Comparison of ENCODE assay signal across 17 mouse cellular contexts in genomic region chr3:116094886-116095285, GRCm38 (mm10). TPM values are rescaled to one million over a fixed set of nuclear protein-coding genes. Genes with fewer than 3 reads are reported as not detected.
"Had no signal": no experiment of that assay in that cellular context is flagged by ENCODE, and none has a peak within 500 bp of the region (broad histone marks: within the 10 kb centered on the region; RNA-seq: fewer than 3 reads in every experiment).

No protein-coding gene starts in this region.

- H3K9me3 ChIP-seq: midbrain, embryonic 15.5 days; stomach, embryonic 15.5 days had no signal

- H3K27me3 ChIP-seq: megakaryocyte, embryonic 14.5 days; midbrain, embryonic 13.5 days; midbrain, embryonic 15.5 days; neural tube, embryonic 12.5 days; stomach, embryonic 15.5 days had no signal

- H3K4me3 ChIP-seq: megakaryocyte, embryonic 14.5 days; midbrain, embryonic 13.5 days; midbrain, embryonic 15.5 days; neural tube, embryonic 12.5 days; stomach, embryonic 15.5 days had no signal

- H3K9ac ChIP-seq: liver, postnatal 0 days; midbrain, embryonic 13.5 days; midbrain, embryonic 15.5 days; neural tube, embryonic 12.5 days; stomach, embryonic 15.5 days had no signal

- ATAC-seq: liver, postnatal 0 days; midbrain, embryonic 13.5 days; midbrain, embryonic 15.5 days had no signal

- H3K27ac ChIP-seq: macrophage; midbrain, embryonic 13.5 days; midbrain, embryonic 15.5 days; neural tube, embryonic 12.5 days; stomach, embryonic 15.5 days; stomach, postnatal 0 days had no signal

- DNase-seq: liver, postnatal 0 days; lung, adult 2 months; lung, postnatal 14 days; lung, postnatal 36 days; right cerebral cortex, postnatal 14 days; thymus, adult 2 months; thymus, postnatal 25 days; thymus, postnatal 4 days had no signal

- H3K36me3 ChIP-seq: midbrain, embryonic 13.5 days; midbrain, embryonic 15.5 days; neural tube, embryonic 12.5 days; stomach, embryonic 15.5 days had no signal

- H3K4me1 ChIP-seq: megakaryocyte, embryonic 14.5 days; midbrain, embryonic 13.5 days; midbrain, embryonic 15.5 days; neural tube, embryonic 12.5 days; stomach, embryonic 15.5 days had no signal

- H3K4me2 ChIP-seq: midbrain, embryonic 11.5 days; midbrain, embryonic 13.5 days; midbrain, embryonic 15.5 days; neural tube, embryonic 12.5 days; stomach, embryonic 15.5 days had no signal

RNA-seq across cellular contexts. Expression of gene Vcam1, which starts 34.6 kb away (rescaled TPM):
- total RNA-seq: monocyte, adult 5-6 weeks had no signal
